Mouse (Mus musculus) heart, postnatal 25 days (tissue): ENCODE results near the gene Abcb5. TPM values are rescaled to one million over a fixed set of nuclear protein-coding genes. Genes with fewer than 3 reads are reported as not detected.

Experiments
- DNase-seq: peaks from one replicate; pipeline ENCODE4 v3.0.0; 2022; ENCODE audit warnings: low spot score
- intact Hi-C: fragments of 180-260 bp; cut with DNase I; formaldehyde crosslinking; loops from one replicate; pipeline ENCODE4 v1.15.1; 2025
- total RNA-seq, 2 experiments: library from RNA; stranded (reverse); gene quantifications; 2 replicates each; pipeline ENCODE4 v1.2.3; 2021

The Abcb5 gene
- total RNA-seq, 2 experiments from 2014 or later = not detected

DNA sequence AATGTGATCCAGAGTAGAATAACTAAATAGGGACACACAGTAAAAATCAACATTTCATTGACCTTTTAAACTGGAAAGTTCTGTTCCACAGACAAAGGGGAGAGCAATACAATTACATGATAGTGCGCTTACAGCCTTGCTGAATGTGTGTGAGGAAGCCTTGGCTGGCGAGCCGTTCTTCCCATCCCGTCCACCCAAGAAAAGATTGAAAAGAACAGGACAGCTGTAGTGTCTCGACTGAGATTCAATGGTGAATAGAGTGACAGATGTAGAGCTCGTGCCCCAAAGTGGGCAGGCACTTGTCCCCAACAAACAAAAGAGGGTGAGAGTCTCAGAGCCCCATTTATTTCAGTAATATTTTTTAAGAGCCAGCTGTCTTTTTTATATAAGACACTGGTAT, 136.3 kb downstream of the Abcb5 start:
- no peak for DNase-seq
- intact Hi-C loops = no loop called here

Other genes starting within 250 kb of the Abcb5 start
- gene Sp8, start 120.1 kb downstream of the Abcb5 start, total RNA-seq = not detected